Mouse (Mus musculus): ENCODE measurements around the gene Gpsm2. TPM values are rescaled to one million over a fixed set of nuclear protein-coding genes. Genes with fewer than 3 reads are reported as not detected.
"Not testable (repeated sequence)": the region's sequence is repeated elsewhere in the genome, so short reads cannot be mapped to it uniquely, and the experiment has no call there.

The Gpsm2 gene
- polyA plus RNA-seq, 1 experiment from 2014 or later = 94.5 TPM

GRCm38 (mm10) chr3:108652866-108653642 lies 69.1 kb downstream of the Gpsm2 start:
- H3K4me3 ChIP-seq = no peak overlapping the region
- no peaks in the 10 kb centered on the region for H3K27me3 ChIP-seq
- no peak overlapping the region for H3K27ac ChIP-seq (replicated peaks)
- WGBS = 31% methylated on average over 9 of the region's 9 CpGs
- no peak overlapping the region for H3K9ac ChIP-seq (replicated peaks)
- H3K9me3 ChIP-seq = no peaks in the 10 kb centered on the region
- peaks cover 16% of the 10 kb centered on the region for H3K4me1 ChIP-seq
- 0 out of 2 replicates have a peak, but pooled peaks cover 2% of the 10 kb centered on the region for H3K36me3 ChIP-seq
- no peak for ATAC-seq (ENCODE audit: low FRiP score, low read depth)
- H3K4me2 ChIP-seq (replicated peaks) = peak overlapping the region; percentile 62

GRCm38 (mm10) chr3:108647681-108648080 lies 74.4 kb downstream of the Gpsm2 start:
- peaks cover 35% of the 10 kb centered on the region for H3K36me3 ChIP-seq
- H3K4me1 ChIP-seq; ATAC-seq (ENCODE audit: low FRiP score, low read depth); H3K9me3 ChIP-seq; H3K4me2 ChIP-seq (replicated peaks); H3K27me3 ChIP-seq; H3K9ac ChIP-seq (replicated peaks); H3K4me3 ChIP-seq; H3K27ac ChIP-seq (replicated peaks): not testable (repeated sequence)
- WGBS = 40% methylated on average over 5 of the region's 5 CpGs

- ATAC-seq (ENCODE audit: low FRiP score, low read depth) = no peak
- H3K27me3 ChIP-seq = no peaks in the 10 kb centered on the region
- H3K4me1 ChIP-seq = no peaks in the 10 kb centered on the region
- no peak overlapping the region for H3K27ac ChIP-seq (replicated peaks)
- H3K4me2 ChIP-seq (replicated peaks) = no peak overlapping the region
- no peaks in the 10 kb centered on the region for H3K9me3 ChIP-seq
- H3K4me3 ChIP-seq = no peak overlapping the region
- 48% methylated on average over 7 of the region's 7 CpGs for whole genome bisulfite sequencing
- peaks cover 40% of the 10 kb centered on the region for H3K36me3 ChIP-seq
- H3K9ac ChIP-seq (replicated peaks) = no peak overlapping the region
These were observed 76.1 kb downstream of the Gpsm2 start for GRCm38 (mm10) chr3:108646036-108646435.

GRCm38 (mm10) chr3:108644856-108645255 lies 77.3 kb downstream of the Gpsm2 start:
- H3K4me1 ChIP-seq = no peaks in the 10 kb centered on the region
- no peak overlapping the region for H3K4me2 ChIP-seq (replicated peaks)
- no peaks in the 10 kb centered on the region for H3K27me3 ChIP-seq
- 93% methylated on average over 3 of the region's 3 CpGs for WGBS
- H3K9me3 ChIP-seq = no peaks in the 10 kb centered on the region
- ATAC-seq (ENCODE audit: low FRiP score, low read depth) = no peak
- H3K36me3 ChIP-seq = peaks cover 47% of the 10 kb centered on the region
- no peak overlapping the region for H3K4me3 ChIP-seq
- H3K27ac ChIP-seq (replicated peaks) = no peak overlapping the region
- H3K9ac ChIP-seq (replicated peaks) = no peak overlapping the region

- H3K27me3 ChIP-seq = no peaks in the 10 kb centered on the region
- ATAC-seq (ENCODE audit: low FRiP score, low read depth) = no peak
- H3K4me1 ChIP-seq = no peaks in the 10 kb centered on the region
- H3K4me2 ChIP-seq (replicated peaks) = no peak overlapping the region
- 82% methylated on average over 4 of the region's 4 CpGs for WGBS
- no peaks in the 10 kb centered on the region for H3K9me3 ChIP-seq
- no peak overlapping the region for H3K4me3 ChIP-seq
- H3K9ac ChIP-seq (replicated peaks) = no peak overlapping the region
- H3K36me3 ChIP-seq = peaks cover 68% of the 10 kb centered on the region
- H3K27ac ChIP-seq (replicated peaks) = no peak overlapping the region
These were observed 81.1 kb downstream of the Gpsm2 start for GRCm38 (mm10) chr3:108640998-108641397.

- Histone ChIP-seq H3K4me3 (no peak overlapping the region), H3K27me3 (no peaks in the 10 kb centered on the region), H3K4me1 (no peaks in the 10 kb centered on the region), H3K36me3 (peaks cover 59% of the 10 kb centered on the region), H3K9ac (replicated peaks) (no peak overlapping the region), H3K27ac (replicated peaks) (no peak overlapping the region), H3K4me2 (replicated peaks) (no peak overlapping the region), H3K9me3 (no peaks in the 10 kb centered on the region)
- 68% methylated on average over 4 of the region's 4 CpGs for WGBS
- no peak for ATAC-seq (ENCODE audit: low FRiP score, low read depth)
These were observed 82.7 kb downstream of the Gpsm2 start for GRCm38 (mm10) chr3:108639412-108639811.

GRCm38 (mm10) chr3:108634761-108635160 lies 87.3 kb downstream of the Gpsm2 start:
- Histone ChIP-seq H3K27me3 (no peaks in the 10 kb centered on the region), H3K27ac (replicated peaks) (no peak overlapping the region), H3K4me2 (replicated peaks) (no peak overlapping the region), H3K9me3 (no peaks in the 10 kb centered on the region), H3K4me3 (no peak overlapping the region), H3K4me1 (no peaks in the 10 kb centered on the region), H3K9ac (replicated peaks) (no peak overlapping the region), H3K36me3 (peaks cover 44% of the 10 kb centered on the region)
- no peak for ATAC-seq (ENCODE audit: low FRiP score, low read depth)
- 90% methylated on average over 5 of the region's 5 CpGs for WGBS

Other genes with a start within 250 kb of the Gpsm2 start
- 0.45 and 0.56 TPM in 2 replicates for gene 1700013F07Rik, start 188.2 kb downstream of the Gpsm2 start, polyA plus RNA-seq (2016; fragmentation: Nextera tagmentation; extraction: Ambion mirVana)
- 4.2 and 4.9 TPM in 2 replicates for gene 5330417C22Rik, start 185.8 kb downstream of the Gpsm2 start, polyA plus RNA-seq (2016; fragmentation: Nextera tagmentation; extraction: Ambion mirVana)
- 59.6 and 66.4 TPM in 2 replicates for gene Tmem167b, start 159.8 kb downstream of the Gpsm2 start, polyA plus RNA-seq (2016; fragmentation: Nextera tagmentation; extraction: Ambion mirVana)
- 71.7 and 96.7 TPM in 2 replicates for gene Taf13, start 150.6 kb downstream of the Gpsm2 start, polyA plus RNA-seq (2016; fragmentation: Nextera tagmentation; extraction: Ambion mirVana)
- 67.8 and 70.0 TPM in 2 replicates for gene Wdr47, start 131.0 kb downstream of the Gpsm2 start, polyA plus RNA-seq (2016; fragmentation: Nextera tagmentation; extraction: Ambion mirVana)
- gene Clcc1, start 68.4 kb downstream of the Gpsm2 start, polyA plus RNA-seq (2016; fragmentation: Nextera tagmentation; extraction: Ambion mirVana) = 64.8 and 68.2 TPM in 2 replicates
- 0.13 TPM in 1 of 2 replicates, not detected in the other for gene Aknad1, start 17.3 kb upstream of the Gpsm2 start, polyA plus RNA-seq (2016; fragmentation: Nextera tagmentation; extraction: Ambion mirVana)
- gene Stxbp3, start 118.2 kb upstream of the Gpsm2 start, polyA plus RNA-seq (2016; fragmentation: Nextera tagmentation; extraction: Ambion mirVana) = 23.1 and 23.3 TPM in 2 replicates
- 0.08 TPM in 1 of 2 replicates, not detected in the other for gene Fndc7, start 167.7 kb upstream of the Gpsm2 start, polyA plus RNA-seq (2016; fragmentation: Nextera tagmentation; extraction: Ambion mirVana)
- 77.9 and 89.5 TPM in 2 replicates for gene Prpf38b, start 189.4 kb upstream of the Gpsm2 start, polyA plus RNA-seq (2016; fragmentation: Nextera tagmentation; extraction: Ambion mirVana)
- gene Henmt1, start 217.6 kb upstream of the Gpsm2 start, polyA plus RNA-seq (2016; fragmentation: Nextera tagmentation; extraction: Ambion mirVana) = 0.78 and 0.86 TPM in 2 replicates
- not detected in 2 replicates for gene Gm9857, start 218.1 kb upstream of the Gpsm2 start, polyA plus RNA-seq (2016; fragmentation: Nextera tagmentation; extraction: Ambion mirVana)

All from midbrain, embryonic 12.5 days (tissue).